Mouse (Mus musculus): ENCODE data around the gene Plagl2.

GRCm38 (mm10) chr2:153198485-153198884 lies 42.7 kb downstream of the Plagl2 start:
- TF ChIP-seq SMC3 (IDR thresholded peaks at IDR 0.05; ENCODE audit: low read depth, low read length) (no peak), KAT2A (IDR thresholded peaks at IDR 0.05; ENCODE audit: insufficient replicate concordance, low read length) (no peak), ELF1 (IDR thresholded peaks at IDR 0.05; ENCODE audit: low read depth, low read length) (no peak), NELFE (IDR thresholded peaks at IDR 0.05; ENCODE audit: low read depth, low read length) (no peak), CTCF (conservative IDR thresholded peaks at IDR 0.05 in 1 of 2, IDR thresholded peaks at IDR 0.05 in 1 of 2; ENCODE audit: low read depth in 2 of 2, low read length in 2 of 2) (no peak), CHD2 (IDR thresholded peaks at IDR 0.05; ENCODE audit: low read length) (0 out of 2 replicates have a peak, but pooled peaks have one; percentile 34), POLR2A (IDR thresholded peaks at IDR 0.05; ENCODE audit: low read depth, low read length) (no peak), BHLHE40 (IDR thresholded peaks at IDR 0.05; ENCODE audit: low read depth, low read length) (peak; percentile 43), MXI1 (IDR thresholded peaks at IDR 0.05; ENCODE audit: low read depth, low read length) (no peak), IRF4 (IDR thresholded peaks at IDR 0.05; ENCODE audit: low read depth, low read length) (no peak), EP300 (IDR thresholded peaks at IDR 0.05; ENCODE audit: low read length) (peak; percentile 55), CHD1 (IDR thresholded peaks at IDR 0.05; ENCODE audit: low read depth, low read length) (no peak), E2F4 (IDR thresholded peaks at IDR 0.05; ENCODE audit: insufficient replicate concordance, low read depth, low read length) (no peak)
